Mouse (Mus musculus): ENCODE results near the gene Pip5k1c.

DNA sequence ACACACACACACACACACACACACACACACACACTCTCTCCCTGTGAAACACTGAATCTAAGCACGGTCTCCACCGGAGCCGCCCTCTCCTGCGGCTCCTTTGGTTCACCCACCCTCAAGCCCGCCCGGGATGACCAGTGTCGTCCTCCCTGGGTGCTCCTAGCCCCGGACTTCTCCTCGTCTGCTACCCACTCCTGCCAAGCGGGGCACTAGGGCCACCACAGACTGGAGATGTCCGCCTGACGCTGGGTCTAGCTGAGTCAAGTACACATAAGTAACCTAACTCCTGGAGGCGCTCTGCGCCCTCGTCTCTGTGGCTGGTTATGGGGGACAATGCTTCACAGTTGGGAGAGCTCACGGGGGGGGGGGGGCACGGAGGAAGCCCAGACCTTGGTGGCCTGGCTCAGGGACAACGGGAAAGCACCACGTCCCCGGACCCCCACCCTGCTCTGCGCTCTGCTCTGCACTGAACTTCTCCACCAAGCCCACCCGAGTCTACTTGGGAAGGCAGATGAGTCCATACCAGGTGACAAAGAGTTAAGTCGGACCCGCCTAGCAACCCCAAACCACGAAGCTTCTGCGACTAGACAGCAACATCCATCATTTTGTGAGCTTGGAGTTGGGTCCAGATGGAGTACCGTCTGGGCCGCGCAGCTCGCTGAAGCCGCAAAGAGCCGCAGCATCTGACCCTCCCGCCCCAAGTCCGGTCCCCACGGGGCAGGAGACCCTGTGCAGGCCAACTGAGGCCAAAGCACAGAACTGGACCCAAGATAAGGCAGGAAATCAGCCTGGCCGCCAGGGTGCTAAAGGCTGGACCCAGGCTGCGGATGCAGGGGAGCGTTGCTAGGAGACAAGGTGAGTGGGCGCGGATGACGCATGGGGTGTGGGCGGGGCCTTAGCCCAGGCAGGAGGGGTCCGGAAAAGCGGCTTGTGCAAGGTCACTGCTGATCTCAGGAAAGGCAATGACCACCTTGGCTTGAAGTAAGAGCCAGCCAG lies 40.0 kb upstream of the Pip5k1c start, which contains the start of gene Matk:
- TF ChIP-seq FLI1 (IDR thresholded peaks at IDR 0.05; ENCODE audit: low read length) = no peak
- no peak for TF ChIP-seq GATA1 (IDR thresholded peaks at IDR 0.05; ENCODE audit: borderline replicate concordance, low read length)

All from megakaryocyte, embryonic 14.5 days (primary cell).